Mouse (Mus musculus): ENCODE measurements at regions not wholly inside any gene's neighbourhood (a gene's known extent, or its start where the extent isn't known, plus 50 kb on each side); places are given as distances from the start of the nearest gene placed in this dataset.

- no peak overlapping the region for H3K4me3 ChIP-seq (ENCODE audit: low read depth, low read length)
- no peak overlapping the region for H3K9ac ChIP-seq (ENCODE audit: low read length)
- peaks cover 11% of the 10 kb centered on the region for H3K4me1 ChIP-seq (replicated peaks; ENCODE audit: control insufficient read depth, insufficient read depth, low read length)
- no peaks in the 10 kb centered on the region for H3K36me3 ChIP-seq (ENCODE audit: control insufficient read depth, insufficient read depth, low read length)
- no peak overlapping the region for H3K27ac ChIP-seq (ENCODE audit: low read depth)
- 74% methylated on average over 10 of the region's 10 CpGs for WGBS
- H3K27me3 ChIP-seq (replicated peaks; ENCODE audit: control insufficient read depth, insufficient read depth, low read length): no peaks in the 10 kb centered on the region
- ATAC-seq (replicated peaks; ENCODE audit: low FRiP score, low TSS enrichment, low read depth) (no peak; the same call in 1 of the 2 replicates), DNase-seq (ENCODE audit: low spot score) (no peak)
- no peaks in the 10 kb centered on the region for H3K9me3 ChIP-seq (ENCODE audit: control insufficient read depth, low read length)
- no peak overlapping the region for H3K4me2 ChIP-seq (ENCODE audit: low read length)
These were observed 293.2 kb downstream of the Bcl11a start for GRCm38 (mm10) chr11:24370861-24371686.

GRCm38 (mm10) chr11:24371687-24371950 is 293.8 kb downstream of the Bcl11a start:
- Histone ChIP-seq H3K27me3 (replicated peaks; ENCODE audit: control insufficient read depth, insufficient read depth, low read length) (no peaks in the 10 kb centered on the region), H3K9me3 (ENCODE audit: control insufficient read depth, low read length) (no peaks in the 10 kb centered on the region), H3K36me3 (ENCODE audit: control insufficient read depth, insufficient read depth, low read length) (no peaks in the 10 kb centered on the region), H3K27ac (ENCODE audit: low read depth) (no peak overlapping the region), H3K9ac (ENCODE audit: low read length) (no peak overlapping the region), H3K4me2 (ENCODE audit: low read length) (no peak overlapping the region), H3K4me1 (replicated peaks; ENCODE audit: control insufficient read depth, insufficient read depth, low read length) (peaks cover 11% of the 10 kb centered on the region), H3K4me3 (ENCODE audit: low read depth, low read length) (no peak overlapping the region)
- DNase-seq (ENCODE audit: low spot score): no peak
- WGBS: 65% methylated on average over 5 of the region's 5 CpGs
- no peak for ATAC-seq (replicated peaks; ENCODE audit: low FRiP score, low TSS enrichment, low read depth)

GRCm38 (mm10) chr11:24371963-24372362 is 294.1 kb downstream of the Bcl11a start:
- no peak overlapping the region for H3K4me3 ChIP-seq (ENCODE audit: low read depth, low read length)
- H3K27me3 ChIP-seq (replicated peaks; ENCODE audit: control insufficient read depth, insufficient read depth, low read length): no peaks in the 10 kb centered on the region
- no peak overlapping the region for H3K27ac ChIP-seq (ENCODE audit: low read depth)
- no peaks in the 10 kb centered on the region for H3K9me3 ChIP-seq (ENCODE audit: control insufficient read depth, low read length)
- DNase-seq (ENCODE audit: low spot score) (no peak), ATAC-seq (replicated peaks; ENCODE audit: low FRiP score, low TSS enrichment, low read depth) (no peak)
- peaks cover 11% of the 10 kb centered on the region for H3K4me1 ChIP-seq (replicated peaks; ENCODE audit: control insufficient read depth, insufficient read depth, low read length)
- no peaks in the 10 kb centered on the region for H3K36me3 ChIP-seq (ENCODE audit: control insufficient read depth, insufficient read depth, low read length)
- H3K9ac ChIP-seq (ENCODE audit: low read length): no peak overlapping the region
- no peak overlapping the region for H3K4me2 ChIP-seq (ENCODE audit: low read length)
- 41% methylated on average over 8 of the region's 8 CpGs for WGBS

- Histone ChIP-seq H3K4me3 (ENCODE audit: low read depth, low read length) (no peak overlapping the region), H3K9ac (ENCODE audit: low read length) (no peak overlapping the region), H3K36me3 (ENCODE audit: control insufficient read depth, insufficient read depth, low read length) (no peaks in the 10 kb centered on the region), H3K9me3 (ENCODE audit: control insufficient read depth, low read length) (no peaks in the 10 kb centered on the region), H3K27ac (ENCODE audit: low read depth) (no peak overlapping the region), H3K27me3 (replicated peaks; ENCODE audit: control insufficient read depth, insufficient read depth, low read length) (no peaks in the 10 kb centered on the region), H3K4me1 (replicated peaks; ENCODE audit: control insufficient read depth, insufficient read depth, low read length) (peaks cover 11% of the 10 kb centered on the region), H3K4me2 (ENCODE audit: low read length) (no peak overlapping the region)
- 52% methylated on average over 5 of the region's 5 CpGs for WGBS
- DNase-seq (ENCODE audit: low spot score): no peak
- no peak for ATAC-seq (replicated peaks; ENCODE audit: low FRiP score, low TSS enrichment, low read depth)
These were observed 294.8 kb downstream of the Bcl11a start for GRCm38 (mm10) chr11:24372616-24373015.

- ATAC-seq (replicated peaks; ENCODE audit: low FRiP score, low TSS enrichment, low read depth): no peak
- Histone ChIP-seq H3K4me2 (ENCODE audit: low read length) (no peak overlapping the region), H3K36me3 (ENCODE audit: control insufficient read depth, insufficient read depth, low read length) (no peaks in the 10 kb centered on the region)
These were observed 295.4 kb downstream of the Bcl11a start for GRCm38 (mm10) chr11:24373301-24373700.

GRCm38 (mm10) chr11:24377530-24377929 is 299.7 kb downstream of the Bcl11a start:
- H3K4me2 ChIP-seq (ENCODE audit: low read length): no peak overlapping the region
- no peak overlapping the region for H3K9ac ChIP-seq (ENCODE audit: low read length)
- no peaks in the 10 kb centered on the region; the same call in 1 of the 2 replicates for H3K4me1 ChIP-seq (replicated peaks; ENCODE audit: control insufficient read depth, insufficient read depth, low read length)
- no peak overlapping the region for H3K27ac ChIP-seq (ENCODE audit: low read depth)
- no peaks in the 10 kb centered on the region for H3K9me3 ChIP-seq (ENCODE audit: control insufficient read depth, low read length)
- ATAC-seq (replicated peaks; ENCODE audit: low FRiP score, low TSS enrichment, low read depth): no peak
- no peak overlapping the region for H3K4me3 ChIP-seq (ENCODE audit: low read depth, low read length)
- WGBS: 64% methylated on average over 2 of the region's 2 CpGs
- DNase-seq (ENCODE audit: low spot score): no peak
- H3K36me3 ChIP-seq (ENCODE audit: control insufficient read depth, insufficient read depth, low read length): no peaks in the 10 kb centered on the region
- no peaks in the 10 kb centered on the region for H3K27me3 ChIP-seq (replicated peaks; ENCODE audit: control insufficient read depth, insufficient read depth, low read length)

More at GRCm38 (mm10) chr11:24373301-24373700, 295.4 kb downstream of the Bcl11a start:
- no peak overlapping the region for H3K9ac ChIP-seq (ENCODE audit: low read length)
- H3K4me1 ChIP-seq (replicated peaks; ENCODE audit: control insufficient read depth, insufficient read depth, low read length): peaks cover 11% of the 10 kb centered on the region
- H3K4me3 ChIP-seq (ENCODE audit: low read depth, low read length): no peak overlapping the region
- H3K9me3 ChIP-seq (ENCODE audit: control insufficient read depth, low read length): no peaks in the 10 kb centered on the region
- no peaks in the 10 kb centered on the region for H3K27me3 ChIP-seq (replicated peaks; ENCODE audit: control insufficient read depth, insufficient read depth, low read length)
- DNase-seq (ENCODE audit: low spot score): no peak
- H3K27ac ChIP-seq (ENCODE audit: low read depth): no peak overlapping the region; the same call in 1 of the 2 replicates
- WGBS: 50% methylated on average over 4 of the region's 4 CpGs

GRCm38 (mm10) chr11:24390578-24390977 is 312.7 kb downstream of the Bcl11a start:
- Histone ChIP-seq H3K9ac (ENCODE audit: low read length) (no peak overlapping the region), H3K4me3 (ENCODE audit: low read depth, low read length) (no peak overlapping the region), H3K27ac (ENCODE audit: low read depth) (no peak overlapping the region), H3K27me3 (replicated peaks; ENCODE audit: control insufficient read depth, insufficient read depth, low read length) (no peaks in the 10 kb centered on the region), H3K4me2 (ENCODE audit: low read length) (no peak overlapping the region), H3K36me3 (ENCODE audit: control insufficient read depth, insufficient read depth, low read length) (no peaks in the 10 kb centered on the region), H3K4me1 (replicated peaks; ENCODE audit: control insufficient read depth, insufficient read depth, low read length) (no peaks in the 10 kb centered on the region), H3K9me3 (ENCODE audit: control insufficient read depth, low read length) (no peaks in the 10 kb centered on the region)
- ATAC-seq (replicated peaks; ENCODE audit: low FRiP score, low TSS enrichment, low read depth) (no peak), DNase-seq (ENCODE audit: low spot score) (peak; percentile 24)
- whole genome bisulfite sequencing: 73% methylated on average over 5 of the region's 5 CpGs

GRCm38 (mm10) chr11:24391385-24391784 is 313.5 kb downstream of the Bcl11a start:
- Histone ChIP-seq H3K36me3 (ENCODE audit: control insufficient read depth, insufficient read depth, low read length) (no peaks in the 10 kb centered on the region), H3K4me2 (ENCODE audit: low read length) (no peak overlapping the region), H3K9ac (ENCODE audit: low read length) (no peak overlapping the region), H3K27ac (ENCODE audit: low read depth) (no peak overlapping the region), H3K9me3 (ENCODE audit: control insufficient read depth, low read length) (no peaks in the 10 kb centered on the region), H3K4me1 (replicated peaks; ENCODE audit: control insufficient read depth, insufficient read depth, low read length) (no peaks in the 10 kb centered on the region), H3K27me3 (replicated peaks; ENCODE audit: control insufficient read depth, insufficient read depth, low read length) (no peaks in the 10 kb centered on the region), H3K4me3 (ENCODE audit: low read depth, low read length) (no peak overlapping the region)
- 77% methylated on average over 1 of the region's 1 CpGs for WGBS
- ATAC-seq (replicated peaks; ENCODE audit: low FRiP score, low TSS enrichment, low read depth) (no peak), DNase-seq (ENCODE audit: low spot score) (no peak)

GRCm38 (mm10) chr11:24395478-24395877 is 317.6 kb downstream of the Bcl11a start:
- DNase-seq (ENCODE audit: low spot score) (no peak), ATAC-seq (replicated peaks; ENCODE audit: low FRiP score, low TSS enrichment, low read depth) (no peak)
- Histone ChIP-seq H3K36me3 (ENCODE audit: control insufficient read depth, insufficient read depth, low read length) (no peaks in the 10 kb centered on the region), H3K4me2 (ENCODE audit: low read length) (no peak overlapping the region), H3K4me1 (replicated peaks; ENCODE audit: control insufficient read depth, insufficient read depth, low read length) (no peaks in the 10 kb centered on the region), H3K9me3 (ENCODE audit: control insufficient read depth, low read length) (no peaks in the 10 kb centered on the region), H3K27ac (ENCODE audit: low read depth) (no peak overlapping the region), H3K4me3 (ENCODE audit: low read depth, low read length) (no peak overlapping the region), H3K27me3 (replicated peaks; ENCODE audit: control insufficient read depth, insufficient read depth, low read length) (no peaks in the 10 kb centered on the region), H3K9ac (ENCODE audit: low read length) (no peak overlapping the region)
- WGBS: 96% methylated on average over 2 of the region's 2 CpGs

All from intestine, embryonic 14.5 days (tissue).